ENCODE assay signal across 9 mouse cellular contexts in genomic region chr10:39587290-39587925, GRCm38 (mm10). TPM values are rescaled to one million over a fixed set of nuclear protein-coding genes. Genes with fewer than 3 reads are reported as not detected.
DNase-seq lines count a peak whose midpoint lies in the region; ATAC-seq and TF ChIP-seq lines count a peak whose summit lies in the region.
"Had no signal": no experiment of that assay in that cellular context is flagged by ENCODE, and none has a peak within 500 bp of the region (broad histone marks: within the 10 kb centered on the region; RNA-seq: fewer than 3 reads in every experiment).

No protein-coding gene starts in this region.

- peaks cover 13% of the 10 kb centered on the region for H3K4me1 ChIP-seq in heart, embryonic 13.5 days
- no peaks in the 10 kb centered on the region for H3K4me1 ChIP-seq in heart, adult 2 months (ENCODE audit: control insufficient read depth, insufficient read depth, low read length)
- peaks cover 25% of the 10 kb centered on the region for H3K4me1 ChIP-seq in forebrain, embryonic 13.5 days
- peaks cover 34% of the 10 kb centered on the region for H3K4me1 ChIP-seq in midbrain, embryonic 10.5 days

- H3K36me3 ChIP-seq in heart, embryonic 13.5 days = no peaks in the 10 kb centered on the region
- no peaks in the 10 kb centered on the region for H3K36me3 ChIP-seq in heart, adult 2 months (ENCODE audit: control insufficient read depth, insufficient read depth, low read length)
- no peaks in the 10 kb centered on the region for H3K36me3 ChIP-seq in forebrain, embryonic 13.5 days (ENCODE audit: poor library complexity, severe bottlenecking)
- no peaks in the 10 kb centered on the region for H3K36me3 ChIP-seq in midbrain, embryonic 10.5 days

- no peaks in the 10 kb centered on the region for H3K27me3 ChIP-seq in heart, embryonic 13.5 days (replicated peaks)
- H3K27me3 ChIP-seq in heart, adult 2 months (ENCODE audit: control insufficient read depth, insufficient read depth, low read length) = no peaks in the 10 kb centered on the region
- no peaks in the 10 kb centered on the region for H3K27me3 ChIP-seq in forebrain, embryonic 13.5 days
- H3K27me3 ChIP-seq in midbrain, embryonic 10.5 days (ENCODE audit: low read depth, poor library complexity, severe bottlenecking) = peaks cover 44% of the 10 kb centered on the region

- H3K4me3 ChIP-seq in heart, embryonic 13.5 days = no peak overlapping the region
- H3K4me3 ChIP-seq in heart, adult 2 months = no peak overlapping the region
- H3K4me3 ChIP-seq in forebrain, embryonic 13.5 days = no peak overlapping the region
- no peak overlapping the region for H3K4me3 ChIP-seq in midbrain, embryonic 10.5 days

- no peak for TF ChIP-seq EP300 in heart, adult 2 months (IDR thresholded peaks at IDR 0.05; ENCODE audit: insufficient read depth, low read depth, low read length)

- DNase-seq in heart, adult 2 months = no peak
- DNase-seq in MN1 (ENCODE audit: low spot score) = peak; percentile 61
- no peak for DNase-seq in midbrain, embryonic 10.5 days (ENCODE audit: low spot score)
- no peak for DNase-seq in Muller cell, postnatal 12 days (ENCODE audit: inconsistent ontology term)
- no peak for DNase-seq in urinary bladder, adult 18-20 months (ENCODE audit: low spot score in 2 of 2)
- DNase-seq in left cerebral cortex, adult 11 months (ENCODE audit: low spot score) = no peak
- DNase-seq: kidney, adult 18-20 months had no signal

- no peak for ATAC-seq in heart, embryonic 13.5 days (ENCODE audit: extremely low read depth, insufficient number of reproducible peaks, low FRiP score, low TSS enrichment)
- peak; percentile 77 for ATAC-seq in forebrain, embryonic 13.5 days

- H3K27ac ChIP-seq in heart, embryonic 13.5 days (replicated peaks) = peak overlapping the region; percentile 7; the same call in 1 of the 2 replicates
- no peak overlapping the region for H3K27ac ChIP-seq in heart, adult 2 months
- H3K27ac ChIP-seq in forebrain, embryonic 13.5 days = peak overlapping the region; percentile 65
- H3K27ac ChIP-seq in midbrain, embryonic 10.5 days (replicated peaks) = peak overlapping the region; percentile 50; the same call in 1 of the 2 replicates

- TF ChIP-seq CTCF in heart, adult 2 months (IDR thresholded peaks at IDR 0.05) = no peak

- no peaks in the 10 kb centered on the region for H3K79me2 ChIP-seq in heart, adult 2 months (replicated peaks; ENCODE audit: control insufficient read depth, insufficient read depth, low read length)

- no peak overlapping the region for H3K9ac ChIP-seq in heart, embryonic 13.5 days
- no peak overlapping the region for H3K9ac ChIP-seq in heart, adult 2 months (ENCODE audit: low read depth, low read length)
- peak overlapping the region; percentile 38; the same call in 1 of the 2 replicates for H3K9ac ChIP-seq in forebrain, embryonic 13.5 days

- TF ChIP-seq POLR2A in heart, adult 2 months (IDR thresholded peaks at IDR 0.05; ENCODE audit: insufficient read depth, low read depth, low read length) = no peak

- WGBS in heart, embryonic 13.5 days = 48% methylated on average over 5 of the region's 5 CpGs
- WGBS in heart, adult 2 months = 45% methylated on average over 5 of the region's 5 CpGs
- 37% methylated on average over 5 of the region's 5 CpGs for WGBS in forebrain, embryonic 13.5 days
- WGBS in midbrain, embryonic 10.5 days = 80% methylated on average over 5 of the region's 5 CpGs

- no peak overlapping the region for H3K4me2 ChIP-seq in heart, embryonic 13.5 days
- H3K4me2 ChIP-seq in forebrain, embryonic 13.5 days = no peak overlapping the region

- intact Hi-C loops in heart, adult 2 months (cut with DNase I) = no loop called here

- H3K9me3 ChIP-seq in heart, embryonic 13.5 days = no peaks in the 10 kb centered on the region
- H3K9me3 ChIP-seq in forebrain, embryonic 13.5 days (replicated peaks) = no peaks in the 10 kb centered on the region
- no peaks in the 10 kb centered on the region for H3K9me3 ChIP-seq in midbrain, embryonic 10.5 days (replicated peaks)

RNA-seq across cellular contexts. Expression of gene Traf3ip2, which starts 25.3 kb away (rescaled TPM):
- polyA plus RNA-seq in heart, embryonic 13.5 days (2015; fragmentation: Nextera tagmentation; extraction: Ambion mirVana) = 10.1 and 10.3 TPM in 2 replicates
- total RNA-seq in heart, adult 2 months (2021) = 1 to 10 TPM; 5.0 to 6.5 TPM
- 7.1 and 7.8 TPM in 2 replicates for polyA plus RNA-seq in heart, adult 2 months (2012; rRNA removed)
- polyA plus RNA-seq in forebrain, embryonic 13.5 days (2015; fragmentation: Nextera tagmentation; extraction: Ambion mirVana) = 3.6 and 4.6 TPM in 2 replicates
- 5.5 and 9.5 TPM in 2 replicates for polyA plus RNA-seq in midbrain, embryonic 10.5 days (2016; fragmentation: Nextera tagmentation; extraction: Ambion mirVana)
